Mouse (Mus musculus): ENCODE results near the gene Gm45902. TPM values are rescaled to one million over a fixed set of nuclear protein-coding genes. Genes with fewer than 3 reads are reported as not detected.

Gene Gm45902
- polyA plus RNA-seq (2015; fragmentation: Nextera tagmentation; extraction: Ambion mirVana), result 8.6 and 8.9 TPM in 2 replicates

DNA sequence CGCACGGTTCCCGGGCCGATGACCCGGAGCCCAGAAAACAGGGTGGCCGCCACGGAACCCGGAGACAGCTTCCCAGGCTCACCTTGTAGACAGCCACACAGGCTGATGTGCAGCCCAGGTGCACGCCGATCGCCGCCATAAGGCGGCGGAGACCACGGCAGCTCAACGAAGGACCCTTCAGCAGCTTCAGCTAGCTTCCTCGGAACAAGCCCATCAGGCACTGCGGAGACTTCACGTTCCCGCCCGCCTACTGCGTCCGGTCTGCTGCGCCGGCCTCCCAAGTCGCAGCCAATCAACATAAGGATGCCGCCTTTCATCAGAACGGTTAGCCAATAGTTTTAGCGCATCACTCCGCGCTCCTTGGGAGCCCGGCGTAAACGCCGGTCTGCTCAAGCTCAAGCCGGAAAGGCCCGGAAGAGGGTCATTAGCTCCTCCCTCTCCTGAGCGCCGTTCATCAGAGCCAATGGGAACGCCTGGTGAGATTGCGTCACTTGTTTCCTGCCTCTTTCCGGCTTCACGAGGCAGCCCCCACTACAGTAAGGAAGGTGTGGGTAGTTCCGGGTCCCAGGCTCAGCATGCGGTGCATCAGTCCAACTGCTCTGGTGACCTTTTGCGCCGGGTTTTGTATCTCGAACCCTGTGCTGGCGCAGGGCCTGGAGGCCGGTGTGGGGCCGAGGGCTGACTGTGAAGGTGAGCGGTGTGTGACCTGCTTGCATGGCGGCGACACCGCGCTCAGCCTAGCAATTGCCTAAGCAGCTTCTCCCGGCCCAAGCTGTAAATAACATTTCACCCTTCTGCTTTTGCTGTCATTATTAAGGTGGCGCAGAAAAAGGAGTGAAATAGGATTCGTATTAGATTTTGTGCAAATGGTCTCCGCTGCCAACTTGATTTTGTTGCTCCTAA is at the start of gene Gm45902, which contains the start of the genes Hspa14 and Cdnf:
Gene Gm45902 (minus strand): TSS at position 239 of the 903 bp plus-strand sequence.
Gene Hspa14 (minus strand): TSS at position 263 of the 903 bp plus-strand sequence.
Gene Cdnf (plus strand): TSS at position 479 of the 903 bp plus-strand sequence.
- Histone ChIP-seq H3K36me3 (peaks cover 20% of the 10 kb centered on the region), H3K4me3 (peak within 1 kb of the TSS; percentile 79), H3K9ac (peak within 1 kb of the TSS; percentile 89), H3K27me3 (0 out of 2 replicates have a peak, but pooled peaks cover 3% of the 10 kb centered on the region), H3K9me3 (no peaks in the 10 kb centered on the region), H3K4me1 (replicated peaks) (peaks cover 21% of the 10 kb centered on the region), H3K4me2 (peak within 1 kb of the TSS; percentile 91), H3K27ac (peak within 1 kb of the TSS; percentile 90)
- peak; percentile 100 for ATAC-seq (ENCODE audit: low FRiP score)
- WGBS, result 1% methylated on average over 60 of the region's 60 CpGs

GRCm38 (mm10) chr2:3546588-3546987 is 34.0 kb upstream of the Gm45902 start:
- 0 out of 2 replicates have a peak, but pooled peaks cover 3% of the 10 kb centered on the region for H3K4me1 ChIP-seq (replicated peaks)
- H3K4me3 ChIP-seq, result no peak overlapping the region
- no peak overlapping the region for H3K4me2 ChIP-seq
- H3K27ac ChIP-seq, result no peak overlapping the region
- 0 out of 2 replicates have a peak, but pooled peaks cover 3% of the 10 kb centered on the region for H3K9me3 ChIP-seq
- WGBS, result 5% methylated on average over 4 of the region's 4 CpGs
- no peaks in the 10 kb centered on the region for H3K36me3 ChIP-seq
- no peak for ATAC-seq (ENCODE audit: low FRiP score)
- no peak overlapping the region for H3K9ac ChIP-seq
- H3K27me3 ChIP-seq, result no peaks in the 10 kb centered on the region

DNA sequence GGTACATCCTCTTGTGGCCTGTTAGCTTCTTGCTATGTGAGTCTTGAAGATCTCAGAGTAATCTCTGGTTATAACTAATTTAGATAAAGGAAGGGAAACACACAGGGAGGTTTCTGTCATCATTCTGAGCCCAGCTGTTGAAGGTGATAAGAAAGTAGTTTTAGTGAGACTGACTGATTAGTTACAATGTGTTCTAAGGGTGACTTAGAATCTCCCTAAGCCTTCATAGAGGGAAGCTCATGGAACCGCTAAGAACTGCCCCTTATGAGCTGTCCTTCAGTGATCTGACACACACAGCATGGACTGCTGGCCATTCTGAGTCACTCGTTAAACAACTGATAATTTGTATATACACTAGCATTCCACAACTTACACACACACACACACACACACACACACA is 33.5 kb upstream of the Gm45902 start:
- H3K27ac ChIP-seq, result no peak overlapping the region
- no peak overlapping the region for H3K9ac ChIP-seq
- 0 out of 2 replicates have a peak, but pooled peaks cover 3% of the 10 kb centered on the region for H3K4me1 ChIP-seq (replicated peaks)

GRCm38 (mm10) chr2:3541307-3542079 is 28.9 kb upstream of the Gm45902 start:
- Histone ChIP-seq H3K9ac (no peak overlapping the region), H3K9me3 (no peaks in the 10 kb centered on the region), H3K4me1 (replicated peaks) (0 out of 2 replicates have a peak, but pooled peaks cover 3% of the 10 kb centered on the region), H3K4me2 (no peak overlapping the region), H3K27ac (no peak overlapping the region), H3K27me3 (no peaks in the 10 kb centered on the region), H3K4me3 (no peak overlapping the region), H3K36me3 (no peaks in the 10 kb centered on the region)
- WGBS, result 75% methylated on average over 9 of the region's 9 CpGs
- no peak for ATAC-seq (ENCODE audit: low FRiP score)

More for the DNA sequence above, 33.5 kb upstream of the Gm45902 start:
- no peak overlapping the region for H3K4me3 ChIP-seq
- no peaks in the 10 kb centered on the region for H3K27me3 ChIP-seq
- WGBS, result 78% methylated on average over 2 of the region's 2 CpGs
- H3K9me3 ChIP-seq, result no peaks in the 10 kb centered on the region
- ATAC-seq (ENCODE audit: low FRiP score), result no peak
- H3K4me2 ChIP-seq, result no peak overlapping the region
- no peaks in the 10 kb centered on the region for H3K36me3 ChIP-seq

DNA sequence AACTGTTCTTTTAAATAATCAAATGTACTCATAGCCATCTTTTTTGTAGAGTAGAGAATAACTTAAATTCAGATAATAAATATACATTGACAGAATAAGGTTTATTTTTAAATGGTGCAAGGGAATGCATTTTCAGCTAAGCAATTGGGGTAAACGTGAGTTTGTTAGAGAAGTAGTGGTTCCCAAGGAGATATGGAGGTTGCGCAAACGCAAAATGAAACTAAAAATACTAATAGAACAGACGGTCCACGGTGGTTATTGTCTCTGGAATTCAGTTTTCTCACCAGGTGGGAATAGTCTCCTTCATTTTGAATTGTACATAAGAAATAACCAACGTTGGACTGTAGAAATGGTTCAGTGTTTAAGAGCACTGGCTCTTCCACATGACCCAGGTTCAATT is 13.7 kb upstream of the Gm45902 start:
- Histone ChIP-seq H3K9ac (no peak overlapping the region), H3K4me2 (no peak overlapping the region), H3K27ac (no peak overlapping the region), H3K9me3 (no peaks in the 10 kb centered on the region), H3K4me1 (replicated peaks) (no peaks in the 10 kb centered on the region), H3K36me3 (no peaks in the 10 kb centered on the region), H3K4me3 (no peak overlapping the region), H3K27me3 (no peaks in the 10 kb centered on the region)
- 85% methylated on average over 6 of the region's 6 CpGs for WGBS
- no peak for ATAC-seq (ENCODE audit: low FRiP score)

DNA sequence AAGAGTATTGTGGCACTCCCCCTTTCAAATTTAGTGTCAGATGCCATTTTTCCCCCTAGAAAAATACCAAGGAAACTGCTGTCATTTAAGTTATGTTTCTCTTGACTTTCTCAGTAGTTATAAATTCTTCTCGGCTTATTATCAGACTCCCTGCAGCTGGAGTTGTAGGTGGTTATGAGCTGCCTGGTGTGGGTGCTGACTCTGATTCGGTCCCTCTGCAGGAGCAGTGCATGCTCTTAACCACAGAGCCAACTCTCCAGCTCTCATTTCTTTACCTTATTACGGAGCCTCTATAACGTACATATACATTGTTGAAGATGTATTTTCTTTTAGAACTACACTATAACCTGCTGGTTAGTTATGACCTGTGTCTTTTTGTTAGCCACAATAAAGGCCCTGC is 10.0 kb upstream of the Gm45902 start:
- Histone ChIP-seq H3K27me3 (no peaks in the 10 kb centered on the region), H3K36me3 (no peaks in the 10 kb centered on the region), H3K27ac (no peak overlapping the region), H3K4me3 (no peak overlapping the region), H3K9ac (no peak overlapping the region), H3K4me2 (no peak overlapping the region), H3K4me1 (replicated peaks) (no peaks in the 10 kb centered on the region), H3K9me3 (no peaks in the 10 kb centered on the region)
- WGBS, result 87% methylated on average over 4 of the region's 4 CpGs
- no peak for ATAC-seq (ENCODE audit: low FRiP score)

DNA sequence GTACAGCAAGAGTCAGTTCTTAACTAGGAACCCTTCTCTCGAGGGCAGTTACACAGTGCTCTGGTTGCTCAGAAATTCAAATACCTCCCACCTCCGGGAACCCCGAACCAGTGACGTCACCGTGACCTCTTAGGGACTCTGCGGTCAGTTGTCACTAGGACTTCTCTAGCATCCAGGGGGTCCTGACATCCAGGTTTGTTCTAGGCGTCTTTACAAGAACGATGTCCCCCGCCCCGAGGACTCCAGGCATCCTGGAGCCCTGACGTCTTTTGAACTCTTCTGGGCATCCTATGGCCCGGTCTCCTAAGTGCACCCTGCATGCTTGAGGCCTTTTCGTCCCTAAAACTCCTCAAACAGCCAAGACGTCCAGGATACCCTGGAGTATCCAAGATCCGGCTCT is 514 bp downstream of the Gm45902 start:
- peaks cover 21% of the 10 kb centered on the region for H3K4me1 ChIP-seq (replicated peaks)
- H3K4me3 ChIP-seq, result peak overlapping the region; percentile 79
- WGBS, result under 1% methylated on average over 15 of the region's 15 CpGs
- H3K27me3 ChIP-seq, result 0 out of 2 replicates have a peak, but pooled peaks cover under 1% of the 10 kb centered on the region
- peak overlapping the region; percentile 91 for H3K4me2 ChIP-seq
- H3K27ac ChIP-seq, result peak overlapping the region; percentile 90
- ATAC-seq (ENCODE audit: low FRiP score), result no peak
- peak overlapping the region; percentile 89 for H3K9ac ChIP-seq
- peaks cover 26% of the 10 kb centered on the region for H3K36me3 ChIP-seq
- no peaks in the 10 kb centered on the region for H3K9me3 ChIP-seq

GRCm38 (mm10) chr2:3500886-3501285 is 11.7 kb downstream of the Gm45902 start:
- WGBS, result 93% methylated on average over 5 of the region's 5 CpGs
- H3K27ac ChIP-seq, result no peak overlapping the region
- H3K9ac ChIP-seq, result no peak overlapping the region
- H3K9me3 ChIP-seq, result no peaks in the 10 kb centered on the region
- peaks cover 67% of the 10 kb centered on the region for H3K36me3 ChIP-seq
- H3K4me3 ChIP-seq, result no peak overlapping the region
- H3K4me1 ChIP-seq (replicated peaks), result no peaks in the 10 kb centered on the region
- H3K27me3 ChIP-seq, result no peaks in the 10 kb centered on the region
- no peak for ATAC-seq (ENCODE audit: low FRiP score)
- H3K4me2 ChIP-seq, result no peak overlapping the region

DNA sequence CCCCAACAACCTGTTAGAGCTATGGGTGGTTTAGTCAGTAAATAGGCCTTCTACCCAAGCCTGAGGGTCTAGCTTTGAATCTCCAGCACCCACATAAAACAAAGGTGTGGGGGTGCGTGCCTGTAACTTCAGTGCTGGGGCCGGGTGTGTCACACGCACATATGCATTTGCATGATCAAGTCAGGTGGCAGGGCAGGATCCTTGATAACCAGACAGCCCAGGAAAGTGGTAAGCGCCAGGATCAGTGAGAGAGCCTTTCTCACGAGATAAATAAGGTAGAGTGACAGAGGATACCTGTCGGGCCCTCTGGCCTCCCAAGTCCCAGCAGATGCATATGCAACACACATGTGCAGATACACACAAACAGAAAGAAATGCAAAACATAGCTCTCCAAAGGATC is 13.0 kb downstream of the Gm45902 start:
- Histone ChIP-seq H3K27me3 (no peaks in the 10 kb centered on the region), H3K4me1 (replicated peaks) (no peaks in the 10 kb centered on the region), H3K27ac (no peak overlapping the region), H3K36me3 (peaks cover 66% of the 10 kb centered on the region), H3K9ac (no peak overlapping the region), H3K4me3 (no peak overlapping the region), H3K4me2 (no peak overlapping the region), H3K9me3 (no peaks in the 10 kb centered on the region)
- 95% methylated on average over 6 of the region's 6 CpGs for WGBS
- ATAC-seq (ENCODE audit: low FRiP score), result no peak

GRCm38 (mm10) chr2:3493833-3494409 is 18.7 kb downstream of the Gm45902 start:
- Histone ChIP-seq H3K4me1 (replicated peaks) (no peaks in the 10 kb centered on the region), H3K9ac (no peak overlapping the region), H3K4me2 (no peak overlapping the region), H3K36me3 (peaks cover 77% of the 10 kb centered on the region), H3K9me3 (no peaks in the 10 kb centered on the region), H3K27me3 (no peaks in the 10 kb centered on the region), H3K4me3 (no peak overlapping the region), H3K27ac (no peak overlapping the region)
- WGBS, result 93% methylated on average over 3 of the region's 3 CpGs
- ATAC-seq (ENCODE audit: low FRiP score), result no peak

DNA sequence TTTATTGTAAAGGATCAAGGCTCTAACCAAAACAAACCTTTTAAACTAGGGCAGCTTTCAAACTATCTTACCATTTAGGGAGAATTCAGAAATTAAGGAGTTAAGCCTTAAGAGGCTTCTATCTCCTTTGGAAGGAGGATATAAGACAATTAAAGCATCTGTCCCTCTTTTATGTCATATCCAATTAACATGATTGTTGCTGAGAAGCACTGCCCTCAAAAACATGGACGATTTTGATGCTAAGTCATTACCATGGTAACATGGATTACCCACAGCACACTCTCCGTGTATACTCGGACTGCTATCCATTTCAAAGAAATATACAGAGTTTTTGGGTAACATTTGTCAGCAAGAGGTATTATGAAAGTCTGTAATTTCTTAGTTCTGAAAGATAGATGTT is 22.8 kb downstream of the Gm45902 start:
- 91% methylated on average over 3 of the region's 3 CpGs for WGBS
- no peaks in the 10 kb centered on the region for H3K4me1 ChIP-seq (replicated peaks)
- no peak overlapping the region for H3K4me2 ChIP-seq
- H3K36me3 ChIP-seq, result peaks cover 45% of the 10 kb centered on the region
- no peak for ATAC-seq (ENCODE audit: low FRiP score)
- no peaks in the 10 kb centered on the region for H3K9me3 ChIP-seq
- no peak overlapping the region for H3K9ac ChIP-seq
- H3K27ac ChIP-seq, result no peak overlapping the region
- no peaks in the 10 kb centered on the region for H3K27me3 ChIP-seq
- no peak overlapping the region for H3K4me3 ChIP-seq

GRCm38 (mm10) chr2:3480239-3480638 is 32.4 kb downstream of the Gm45902 start:
- no peak for ATAC-seq (ENCODE audit: low FRiP score)
- H3K27me3 ChIP-seq, result no peaks in the 10 kb centered on the region
- no peaks in the 10 kb centered on the region for H3K9me3 ChIP-seq
- no peak overlapping the region for H3K9ac ChIP-seq
- H3K4me3 ChIP-seq, result no peak overlapping the region
- H3K4me1 ChIP-seq (replicated peaks), result peaks cover 5% of the 10 kb centered on the region; the same call in 1 of the 2 replicates
- no peak overlapping the region for H3K4me2 ChIP-seq
- WGBS, result 90% methylated on average over 3 of the region's 3 CpGs
- no peaks in the 10 kb centered on the region for H3K36me3 ChIP-seq
- H3K27ac ChIP-seq, result no peak overlapping the region

Measured in hindbrain, embryonic 13.5 days (tissue).